Mouse (Mus musculus) kidney, embryonic 14.5 days (tissue): ENCODE data around the gene Nell2. TPM values are rescaled to one million over a fixed set of nuclear protein-coding genes. Genes with fewer than 3 reads are reported as not detected.

ENCODE experiments used
- ATAC-seq: fragments of 200-750 bp; cut with Nextera tagmentation; 2 replicates; pipeline ENCODE4 v1.8.0; 2017; ENCODE audit warnings: moderate number of reproducible peaks, mild to moderate bottlenecking, moderate TSS enrichment, moderate library complexity; ENCODE audit not compliant: low FRiP score, low TSS enrichment
- H3K27ac ChIP-seq: fragments of 300-500 bp; sonication (generic); 2 replicates; pipeline ENCODE4 v1.5.1; 2014; ENCODE audit warnings: low read depth, mild to moderate bottlenecking, low read length, moderate library complexity, mixed read lengths
- H3K27me3 ChIP-seq: fragments of 300-500 bp; sonication (generic); 2 replicates; pipeline ENCODE4 v1.6.1; 2014; ENCODE audit warnings: mild to moderate bottlenecking, low read length; ENCODE audit not compliant: control insufficient read depth, insufficient read depth
- H3K36me3 ChIP-seq: fragments of 300-500 bp; sonication (generic); 2 replicates; pipeline ENCODE4 v1.6.1; 2014; ENCODE audit warnings: low read length, mixed read lengths; ENCODE audit not compliant: control insufficient read depth, insufficient read depth
- H3K4me1 ChIP-seq: fragments of 300-500 bp; sonication (generic); 2 replicates; pipeline ENCODE4 v1.6.1; 2014; ENCODE audit warnings: low read length, mixed read lengths; ENCODE audit not compliant: control insufficient read depth, insufficient read depth
- H3K4me2 ChIP-seq: fragments of 300-500 bp; sonication (generic); replicated peaks from 2 replicates; pipeline ENCODE4 v1.6.1; 2014; ENCODE audit warnings: low read depth, mild to moderate bottlenecking, low read length
- H3K4me3 ChIP-seq: fragments of 300-500 bp; sonication (generic); 2 replicates; pipeline ENCODE4 v1.5.1; 2014; ENCODE audit warnings: mild to moderate bottlenecking, low read length
- H3K9ac ChIP-seq: fragments of 300-500 bp; sonication (generic); 2 replicates; pipeline ENCODE4 v1.6.1; 2014; ENCODE audit warnings: low read depth, mild to moderate bottlenecking, low read length, moderate library complexity
- H3K9me3 ChIP-seq: fragments of 300-500 bp; sonication (generic); 2 replicates; pipeline ENCODE4 v1.6.1; 2016; ENCODE audit warnings: low read length; ENCODE audit not compliant: control insufficient read depth
- WGBS: fragments of 180-500 bp; shearing (Covaris S2); extraction: QIAGEN DNeasy Blood & Tissue Kit; methylation state at CpG from one replicate; pipeline ENCODE4 v1.1.7; 2014; 5-methylcytosine and 5-hydroxymethylcytosine counted together
- polyA plus RNA-seq: library from polyadenylated mRNA; unstranded; fragments of >200 nt; fragmentation: Nextera tagmentation; extraction: Ambion mirVana; gene quantifications from 2 replicates; pipeline ENCODE4 v1.2.1, GENCODE M21; 2014

Nell2 gene
- polyA plus RNA-seq, 1 experiment from 2014 or later, result 11.2 TPM

GRCm38 (mm10) chr15:95047486-95047885 lies 480.9 kb downstream of the Nell2 start:
- Histone ChIP-seq H3K27me3 (no peaks in the 10 kb centered on the region), H3K4me3 (no peak overlapping the region), H3K27ac (no peak overlapping the region), H3K9me3 (no peaks in the 10 kb centered on the region), H3K9ac (no peak overlapping the region), H3K36me3 (no peaks in the 10 kb centered on the region), H3K4me2 (no peak overlapping the region), H3K4me1 (no peaks in the 10 kb centered on the region)
- WGBS, result 70% methylated on average over 2 of the region's 2 CpGs
- ATAC-seq, result no peak

GRCm38 (mm10) chr15:95044011-95044410 lies 484.3 kb downstream of the Nell2 start:
- Histone ChIP-seq H3K4me1 (no peaks in the 10 kb centered on the region), H3K36me3 (no peaks in the 10 kb centered on the region), H3K4me2 (no peak overlapping the region), H3K27ac (no peak overlapping the region), H3K27me3 (no peaks in the 10 kb centered on the region), H3K9me3 (no peaks in the 10 kb centered on the region), H3K4me3 (no peak overlapping the region), H3K9ac (no peak overlapping the region)
- no peak for ATAC-seq
- 62% methylated on average over 8 of the region's 8 CpGs for WGBS

GRCm38 (mm10) chr15:95042437-95042836 lies 485.9 kb downstream of the Nell2 start:
- no peaks in the 10 kb centered on the region for H3K27me3 ChIP-seq
- H3K9ac ChIP-seq, result no peak overlapping the region
- no peak overlapping the region for H3K27ac ChIP-seq
- WGBS, result 78% methylated on average over 9 of the region's 9 CpGs
- H3K4me1 ChIP-seq, result no peaks in the 10 kb centered on the region
- H3K9me3 ChIP-seq, result no peaks in the 10 kb centered on the region
- no peak overlapping the region for H3K4me3 ChIP-seq
- no peak overlapping the region for H3K4me2 ChIP-seq
- ATAC-seq, result no peak
- no peaks in the 10 kb centered on the region for H3K36me3 ChIP-seq

- Histone ChIP-seq H3K36me3 (no peaks in the 10 kb centered on the region), H3K27me3 (no peaks in the 10 kb centered on the region), H3K4me3 (no peak overlapping the region), H3K27ac (no peak overlapping the region), H3K4me2 (no peak overlapping the region), H3K9ac (no peak overlapping the region), H3K9me3 (no peaks in the 10 kb centered on the region), H3K4me1 (0 out of 2 replicates have a peak, but pooled peaks cover 5% of the 10 kb centered on the region)
- no peak for ATAC-seq
- WGBS, result 57% methylated on average over 5 of the region's 5 CpGs
These were observed 498.9 kb downstream of the Nell2 start for GRCm38 (mm10) chr15:95029487-95029875.

- H3K27ac ChIP-seq, result no peak overlapping the region
- no peak overlapping the region for H3K4me2 ChIP-seq
- 0 out of 2 replicates have a peak, but pooled peaks cover 5% of the 10 kb centered on the region for H3K4me1 ChIP-seq
- H3K9ac ChIP-seq, result no peak overlapping the region
- no peaks in the 10 kb centered on the region for H3K27me3 ChIP-seq
- H3K4me3 ChIP-seq, result no peak overlapping the region
- no peaks in the 10 kb centered on the region for H3K36me3 ChIP-seq
- no peak for ATAC-seq
- WGBS, result 86% methylated on average over 13 of the region's 13 CpGs
- no peaks in the 10 kb centered on the region for H3K9me3 ChIP-seq
These were observed 499.4 kb downstream of the Nell2 start for GRCm38 (mm10) chr15:95028862-95029486.

Other genes with a start within 250 kb of the Nell2 start
- gene Dbx2, start 127.4 kb upstream of the Nell2 start, polyA plus RNA-seq, result 0.29 TPM in 1 of 2 replicates, not detected in the other